Mouse (Mus musculus) limb, embryonic 11.5 days (tissue): Measurements from ENCODE around the gene Ier3. TPM values are rescaled to one million over a fixed set of nuclear protein-coding genes. Genes with fewer than 3 reads are reported as not detected.
A peak's percentile ranks its signal among the peaks of the same experiment; 100 is the strongest.

Source experiments
- ATAC-seq: fragments of 200-750 bp; cut with Nextera tagmentation; 2 replicates; pipeline ENCODE4 v1.8.0; 2017; ENCODE audit warnings: low read depth; ENCODE audit not compliant: insufficient number of reproducible peaks, low FRiP score, low TSS enrichment
- DNase-seq: peaks from one replicate; pipeline ENCODE4 v3.0.0-alpha.2; 2015; ENCODE audit warnings: low spot score
- H3K27ac ChIP-seq: fragments of 300-500 bp; sonication (generic); replicated peaks from 2 replicates; pipeline ENCODE4 v1.5.1; 2014; ENCODE audit warnings: low read depth, mild to moderate bottlenecking, low read length
- H3K27me3 ChIP-seq: fragments of 300-500 bp; sonication (generic); 2 replicates; pipeline ENCODE4 v1.6.1; 2014; ENCODE audit warnings: mild to moderate bottlenecking, low read length, mixed read lengths; ENCODE audit not compliant: control insufficient read depth, insufficient read depth
- H3K36me3 ChIP-seq: fragments of 300-500 bp; sonication (generic); 2 replicates; pipeline ENCODE4 v1.6.1; 2014; ENCODE audit warnings: mild to moderate bottlenecking, low read length, moderate library complexity, mixed read lengths; ENCODE audit not compliant: control insufficient read depth, insufficient read depth
- H3K4me1 ChIP-seq: fragments of 300-500 bp; sonication (generic); 2 replicates; pipeline ENCODE4 v1.6.1; 2014; ENCODE audit warnings: low read length, mixed read lengths; ENCODE audit not compliant: control insufficient read depth, insufficient read depth
- H3K4me2 ChIP-seq: fragments of 300-500 bp; sonication (generic); 2 replicates; pipeline ENCODE4 v1.6.1; 2014; ENCODE audit warnings: low read depth, mild to moderate bottlenecking, moderate library complexity; ENCODE audit not compliant: severe bottlenecking
- H3K4me3 ChIP-seq: fragments of 300-500 bp; sonication (generic); 2 replicates; pipeline ENCODE4 v1.5.1; 2014; ENCODE audit warnings: low read depth, low read length
- H3K9ac ChIP-seq: fragments of 300-500 bp; sonication (generic); 2 replicates; pipeline ENCODE4 v1.6.1; 2014; ENCODE audit warnings: mild to moderate bottlenecking, low read length
- H3K9me3 ChIP-seq: fragments of 300-500 bp; sonication (generic); 2 replicates; pipeline ENCODE4 v1.6.1; 2016; ENCODE audit warnings: low read length; ENCODE audit not compliant: control insufficient read depth
- WGBS: fragments of 180-500 bp; shearing (Covaris S2); extraction: QIAGEN DNeasy Blood & Tissue Kit; methylation state at CpG from one replicate; pipeline ENCODE4 v1.1.7; 2014; 5-methylcytosine and 5-hydroxymethylcytosine counted together
- polyA plus RNA-seq: library from polyadenylated mRNA; unstranded; fragments of >200 nt; fragmentation: Nextera tagmentation; extraction: Ambion mirVana; gene quantifications from 2 replicates; pipeline ENCODE4 v1.2.1, GENCODE M21; 2014

Gene Ier3
- polyA plus RNA-seq, 1 experiment from 2014 or later, result 3.1 TPM

GRCm38 (mm10) chr17:35813653-35814052 lies 7.8 kb upstream of the Ier3 start:
- ATAC-seq (no peak), DNase-seq (no peak)
- no peaks in the 10 kb centered on the region for H3K9me3 ChIP-seq
- H3K36me3 ChIP-seq, result no peaks in the 10 kb centered on the region
- no peak overlapping the region for H3K4me2 ChIP-seq
- peaks cover 8% of the 10 kb centered on the region; the same call in 1 of the 2 replicates for H3K4me1 ChIP-seq
- no peak overlapping the region for H3K27ac ChIP-seq
- H3K4me3 ChIP-seq, result no peak overlapping the region
- WGBS, result 79% methylated on average over 7 of the region's 7 CpGs
- H3K27me3 ChIP-seq, result no peaks in the 10 kb centered on the region
- no peak overlapping the region for H3K9ac ChIP-seq

DNA sequence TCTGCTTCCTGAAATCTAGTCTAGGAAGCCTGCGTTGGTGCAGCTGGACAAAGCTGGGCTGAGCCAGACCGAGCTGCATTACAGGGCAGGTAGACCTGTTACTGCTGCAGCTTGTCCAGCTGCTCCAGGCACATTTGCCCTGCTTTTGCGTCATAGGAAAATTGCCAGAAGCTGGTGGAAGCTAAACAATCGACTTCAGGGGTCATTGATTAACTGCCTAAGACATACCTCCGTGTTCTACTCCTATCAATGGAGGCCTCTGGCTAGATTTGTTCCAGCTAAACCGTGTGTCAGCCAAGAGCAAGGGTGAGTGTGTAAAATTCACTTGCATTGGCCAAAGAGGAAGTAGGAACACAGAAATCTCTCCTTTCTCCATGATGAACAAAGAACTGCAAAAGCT lies 6.8 kb upstream of the Ier3 start:
- peaks cover 8% of the 10 kb centered on the region; the same call in 1 of the 2 replicates for H3K4me1 ChIP-seq
- no peak overlapping the region for H3K4me2 ChIP-seq
- DNase-seq (no peak), ATAC-seq (no peak)
- no peak overlapping the region for H3K4me3 ChIP-seq
- H3K27me3 ChIP-seq, result 0 out of 2 replicates have a peak, but pooled peaks cover 2% of the 10 kb centered on the region
- H3K27ac ChIP-seq, result no peak overlapping the region
- H3K36me3 ChIP-seq, result no peaks in the 10 kb centered on the region
- 65% methylated on average over 6 of the region's 6 CpGs for WGBS
- H3K9me3 ChIP-seq, result no peaks in the 10 kb centered on the region
- H3K9ac ChIP-seq, result no peak overlapping the region

DNA sequence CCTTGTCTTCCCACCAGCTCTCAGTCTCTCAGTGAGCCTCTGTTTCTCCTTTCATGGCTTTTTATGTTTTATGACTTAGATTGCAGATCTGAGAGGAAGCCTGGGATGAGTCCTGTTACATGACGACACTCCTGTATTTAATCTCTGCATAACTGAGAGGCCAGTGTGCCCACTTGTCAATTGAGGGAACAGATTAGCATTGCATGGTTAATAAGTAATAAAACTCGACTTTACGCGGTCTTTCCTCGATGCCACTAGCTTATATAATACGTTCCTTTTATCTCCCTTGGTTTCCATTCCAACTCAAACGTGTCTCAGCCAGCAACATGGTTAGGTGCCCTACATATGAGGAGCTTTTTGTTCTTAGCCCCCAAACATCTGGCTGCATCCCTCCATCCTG lies 5.6 kb upstream of the Ier3 start:
- H3K4me3 ChIP-seq, result no peak overlapping the region
- ATAC-seq, result no peak
- peaks cover 8% of the 10 kb centered on the region; the same call in 1 of the 2 replicates for H3K4me1 ChIP-seq
- H3K27me3 ChIP-seq, result 0 out of 2 replicates have a peak, but pooled peaks cover 2% of the 10 kb centered on the region
- no peak for DNase-seq
- 61% methylated on average over 7 of the region's 7 CpGs for WGBS
- H3K27ac ChIP-seq, result no peak overlapping the region
- no peaks in the 10 kb centered on the region for H3K36me3 ChIP-seq
- H3K4me2 ChIP-seq, result no peak overlapping the region
- no peaks in the 10 kb centered on the region for H3K9me3 ChIP-seq
- H3K9ac ChIP-seq, result no peak overlapping the region

DNA sequence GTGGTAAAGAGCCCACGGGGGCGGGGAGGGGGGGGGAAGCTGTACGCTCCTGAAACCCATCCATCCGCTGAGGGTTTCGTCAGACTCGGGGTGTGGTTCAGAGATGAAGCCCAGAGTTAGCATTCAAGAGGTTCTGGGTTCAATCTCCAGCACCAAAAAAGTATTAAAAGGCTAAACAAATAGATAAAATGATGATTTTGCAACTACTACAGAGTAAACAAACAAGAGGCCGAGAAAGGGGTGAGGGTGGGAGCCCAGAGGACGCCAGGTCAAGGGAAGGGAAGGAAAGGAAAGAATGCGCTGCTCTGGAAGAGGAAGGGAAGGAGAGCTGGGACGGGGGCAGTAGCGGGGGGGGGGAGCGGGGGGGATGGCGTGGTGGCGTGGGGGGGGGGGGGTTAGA lies 4.8 kb upstream of the Ier3 start:
- DNase-seq (no peak), ATAC-seq (no peak)
- Histone ChIP-seq H3K27ac (no peak overlapping the region), H3K27me3 (0 out of 2 replicates have a peak, but pooled peaks cover 2% of the 10 kb centered on the region), H3K4me3 (no peak overlapping the region), H3K9ac (no peak overlapping the region), H3K4me2 (no peak overlapping the region), H3K4me1 (peaks cover 8% of the 10 kb centered on the region; the same call in 1 of the 2 replicates), H3K9me3 (no peaks in the 10 kb centered on the region), H3K36me3 (no peaks in the 10 kb centered on the region)
- 47% methylated on average over 11 of the region's 14 CpGs for WGBS

GRCm38 (mm10) chr17:35817226-35817625 lies 4.3 kb upstream of the Ier3 start:
- Histone ChIP-seq H3K4me3 (no peak overlapping the region), H3K27me3 (0 out of 2 replicates have a peak, but pooled peaks cover 2% of the 10 kb centered on the region), H3K9ac (0 out of 2 replicates have a peak overlapping the region, but pooled peaks have one; percentile 30), H3K4me1 (peaks cover 8% of the 10 kb centered on the region; the same call in 1 of the 2 replicates), H3K27ac (0 out of 2 replicates have a peak overlapping the region, but pooled peaks have one; percentile 30), H3K36me3 (no peaks in the 10 kb centered on the region), H3K9me3 (no peaks in the 10 kb centered on the region), H3K4me2 (peak overlapping the region; percentile 17; the same call in 1 of the 2 replicates)
- no peak for ATAC-seq
- WGBS, result 41% methylated on average over 10 of the region's 10 CpGs
- peak; percentile 46 for DNase-seq

- ATAC-seq (no peak), DNase-seq (no peak)
- Histone ChIP-seq H3K9ac (no peak overlapping the region), H3K4me2 (no peak overlapping the region), H3K36me3 (no peaks in the 10 kb centered on the region), H3K27me3 (0 out of 2 replicates have a peak, but pooled peaks cover 2% of the 10 kb centered on the region), H3K4me1 (peaks cover 14% of the 10 kb centered on the region; the same call in 1 of the 2 replicates), H3K9me3 (no peaks in the 10 kb centered on the region), H3K27ac (no peak overlapping the region), H3K4me3 (no peak overlapping the region)
- WGBS, result 84% methylated on average over 5 of the region's 5 CpGs
These were observed 1.4 kb upstream of the Ier3 start for GRCm38 (mm10) chr17:35820111-35820510.

- peak overlapping the region; percentile 92 for H3K4me2 ChIP-seq
- 0 out of 2 replicates have a peak, but pooled peaks cover 2% of the 10 kb centered on the region for H3K27me3 ChIP-seq
- H3K9ac ChIP-seq, result peak overlapping the region; percentile 50
- no peaks in the 10 kb centered on the region for H3K9me3 ChIP-seq
- 2% methylated on average over 11 of the region's 11 CpGs for WGBS
- DNase-seq (no peak), ATAC-seq (peak; percentile 0; the same call in 1 of the 2 replicates)
- peaks cover 7% of the 10 kb centered on the region; the same call in 1 of the 2 replicates for H3K4me1 ChIP-seq
- no peak overlapping the region for H3K27ac ChIP-seq
- peaks cover 11% of the 10 kb centered on the region; the same call in 1 of the 2 replicates for H3K36me3 ChIP-seq
- peak overlapping the region; percentile 66 for H3K4me3 ChIP-seq
These were observed 1.1 kb downstream of the Ier3 start for GRCm38 (mm10) chr17:35822564-35822963.

- no peaks in the 10 kb centered on the region for H3K9me3 ChIP-seq
- peaks cover 6% of the 10 kb centered on the region; the same call in 1 of the 2 replicates for H3K4me1 ChIP-seq
- H3K4me2 ChIP-seq, result peak within 1 kb of the TSS; percentile 92
- peaks cover 16% of the 10 kb centered on the region; the same call in 1 of the 2 replicates for H3K36me3 ChIP-seq
- ATAC-seq (peak; percentile 88), DNase-seq (peak; percentile 91)
- H3K27me3 ChIP-seq, result 0 out of 2 replicates have a peak, but pooled peaks cover 2% of the 10 kb centered on the region
- H3K9ac ChIP-seq, result peak within 1 kb of the TSS; percentile 76
- WGBS, result under 1% methylated on average over 44 of the region's 47 CpGs
- H3K27ac ChIP-seq, result peak within 1 kb of the TSS; percentile 77; the same call in 1 of the 2 replicates
- H3K4me3 ChIP-seq, result peak within 1 kb of the TSS; percentile 66
These were observed 1.8 kb downstream of the Ier3 start, which contains the start of gene Flot1 for GRCm38 (mm10) chr17:35822964-35823937. TSS of gene Flot1 (plus strand) at chr17:35823230.
